Mouse (Mus musculus) MEL (cell line): ENCODE measurements at regions not wholly inside any gene's neighbourhood (a gene's known extent, or its start where the extent isn't known, plus 50 kb on each side); places are given as distances from the start of the nearest gene placed in this dataset.

Source experiments
- CTCF ChIP-seq, 3 experiments: IDR thresholded peaks in 2 of 3; conservative IDR thresholded peaks in 1 of 3; 2 replicates each; pipeline ENCODE4 v1.5.1; 2011 to 2012; ENCODE audit warnings: low read length in 3 of 3, low read depth in 2 of 3, mild to moderate bottlenecking in 2 of 3, improper control_type of control experiment in 1 of 3, inconsistent platforms in 1 of 3, mixed read lengths in 1 of 3, moderate library complexity in 1 of 3; ENCODE audit not compliant: control insufficient read depth in 1 of 3, insufficient read depth in 1 of 3, poor library complexity in 1 of 3, severe bottlenecking in 1 of 3
- EP300 ChIP-seq, 2 experiments: IDR thresholded peaks; 2 replicates each; pipeline ENCODE4 v1.6.1; 2011; ENCODE audit warnings: improper control_type of control experiment in 2 of 2, low read length in 2 of 2, low read depth in 1 of 2, mild to moderate bottlenecking in 1 of 2
- ETS1 ChIP-seq: IDR thresholded peaks from 2 replicates; pipeline ENCODE4 v1.6.1; 2012; ENCODE audit warnings: low read depth, mild to moderate bottlenecking, inconsistent platforms, low read length, improper control_type of control experiment, moderate library complexity
- GATA1 ChIP-seq: IDR thresholded peaks from 2 replicates; pipeline ENCODE4 v1.6.1; 2011; ENCODE audit warnings: low read depth, low read length, improper control_type of control experiment
- HCFC1 ChIP-seq: IDR thresholded peaks from 2 replicates; pipeline ENCODE4 v1.6.1; 2012; ENCODE audit warnings: low read depth, mild to moderate bottlenecking, inconsistent platforms, low read length, improper control_type of control experiment, moderate library complexity
- ZKSCAN1 ChIP-seq: IDR thresholded peaks from 2 replicates; pipeline ENCODE4 v1.6.1; 2012; ENCODE audit warnings: low read depth, mild to moderate bottlenecking, inconsistent platforms, low read length, improper control_type of control experiment, moderate library complexity

DNA sequence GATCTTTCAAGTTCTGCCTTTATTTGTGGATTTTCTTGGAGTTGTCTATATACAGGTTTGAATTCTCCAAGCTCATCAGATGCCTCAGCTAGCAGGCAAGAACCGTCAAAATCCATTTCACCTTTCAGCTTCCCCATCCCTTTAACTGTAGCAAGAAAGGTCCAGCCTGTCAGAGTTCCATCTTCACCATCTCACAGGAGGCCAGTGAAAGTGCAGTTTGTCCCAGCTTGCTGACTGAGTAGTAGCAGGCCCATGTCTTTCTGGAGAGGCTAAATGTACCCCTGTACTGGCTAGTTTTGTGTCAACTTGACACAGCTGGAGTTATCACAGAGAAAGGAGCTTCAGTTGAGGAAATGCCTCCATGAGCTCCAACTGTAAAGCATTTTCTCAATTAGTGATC is 67.7 kb upstream of the 1700024P04Rik start:
- TF ChIP-seq ZKSCAN1 (no peak), EP300 (IDR thresholded peaks at IDR 0.05; ENCODE audit: low read depth in 1 of 2, low read length in 2 of 2) (no peak), GATA1 (no peak), HCFC1 (no peak), ETS1 (no peak), CTCF (IDR thresholded peaks at IDR 0.05 in 2 of 3, conservative IDR thresholded peaks at IDR 0.05 in 1 of 3; ENCODE audit: control insufficient read depth in 1 of 3, insufficient read depth in 1 of 3, low read depth in 2 of 3, low read length in 3 of 3, poor library complexity in 1 of 3, severe bottlenecking in 1 of 3) (no peak)
